Mouse (Mus musculus) heart, adult 2 months (tissue): ENCODE measurements around the gene Bhmt.

Experiments used
- EP300 ChIP-seq: fragments of 200-500 bp; IDR thresholded peaks from 2 replicates; pipeline ENCODE4 v1.6.1; 2011; ENCODE audit warnings: low read depth, low read length, control low read depth; ENCODE audit not compliant: insufficient read depth
- POLR2A ChIP-seq: fragments of 200-500 bp; IDR thresholded peaks from 2 replicates; pipeline ENCODE4 v1.6.1; 2011; ENCODE audit warnings: mild to moderate bottlenecking, low read depth, low read length, control low read depth; ENCODE audit not compliant: insufficient read depth

- no peak for TF ChIP-seq POLR2A
- TF ChIP-seq EP300 = no peak
These were observed 15.6 kb upstream of the Bhmt start for GRCm38 (mm10) chr13:93653382-93653781.
